Mouse (Mus musculus): ENCODE data around the gene Trim15.

The Trim15 gene

DNA sequence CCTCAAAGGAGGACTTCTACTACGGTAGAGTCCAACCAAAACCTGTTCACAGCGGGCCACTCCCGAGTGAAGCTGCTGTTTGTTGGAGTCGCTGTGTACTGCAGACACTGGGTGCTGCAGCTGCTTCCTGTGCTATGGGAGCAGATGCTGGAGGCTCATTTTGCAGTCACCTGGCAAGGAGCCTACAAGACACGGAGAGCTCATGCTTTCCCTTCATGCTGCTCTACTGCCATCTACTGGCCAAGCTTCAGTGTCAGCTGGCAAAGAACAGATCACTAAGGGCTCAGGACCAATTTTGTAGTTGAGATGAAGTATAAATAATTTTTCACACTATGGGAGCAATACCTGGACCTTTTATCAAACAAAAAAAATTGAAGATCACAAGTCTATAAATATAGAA lies 41.0 kb downstream of the Trim15 start:
- DNase-seq (ENCODE audit: low read depth), result peak; percentile 89

DNA sequence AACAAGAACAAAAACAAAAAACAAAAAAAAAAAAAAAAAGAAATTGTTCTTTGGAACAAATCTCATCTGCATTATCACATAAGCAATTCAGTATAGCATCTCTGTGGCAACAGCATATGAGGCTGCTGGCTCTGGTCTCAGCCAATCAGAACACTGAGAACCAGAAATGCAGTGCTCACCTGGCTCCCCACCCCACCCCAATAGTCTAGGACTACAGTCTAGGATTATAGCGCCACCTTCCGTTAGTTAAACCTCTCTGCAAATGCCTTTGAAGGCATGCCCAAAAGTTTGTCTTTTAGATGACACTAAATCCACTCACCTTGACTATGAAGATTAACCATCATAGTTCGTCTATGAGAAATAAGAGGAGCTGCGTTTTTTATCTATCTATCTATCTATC lies 41.5 kb downstream of the Trim15 start:
- peak; percentile 71 for DNase-seq (ENCODE audit: low read depth)

DNA sequence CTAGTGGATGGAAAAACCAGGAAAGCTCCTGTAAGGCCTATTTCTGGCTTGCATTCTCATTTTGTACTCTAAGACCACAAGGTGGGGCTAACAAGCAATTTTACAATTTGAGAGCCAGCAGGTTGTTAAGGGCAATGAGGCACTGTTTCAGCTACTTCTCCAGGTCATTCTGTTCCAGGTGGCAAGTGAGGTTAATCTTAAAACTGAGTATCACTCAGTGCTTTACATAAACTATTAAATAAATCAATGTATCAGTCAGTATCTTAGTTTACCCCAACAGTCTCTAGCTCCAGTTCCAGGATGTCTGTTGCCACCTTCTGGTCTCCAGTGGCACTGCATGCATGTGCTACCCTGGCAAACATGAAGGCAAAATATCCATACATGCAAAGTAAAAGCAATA lies 43.0 kb downstream of the Trim15 start:
- DNase-seq (ENCODE audit: low read depth), result peak; percentile 83

DNA sequence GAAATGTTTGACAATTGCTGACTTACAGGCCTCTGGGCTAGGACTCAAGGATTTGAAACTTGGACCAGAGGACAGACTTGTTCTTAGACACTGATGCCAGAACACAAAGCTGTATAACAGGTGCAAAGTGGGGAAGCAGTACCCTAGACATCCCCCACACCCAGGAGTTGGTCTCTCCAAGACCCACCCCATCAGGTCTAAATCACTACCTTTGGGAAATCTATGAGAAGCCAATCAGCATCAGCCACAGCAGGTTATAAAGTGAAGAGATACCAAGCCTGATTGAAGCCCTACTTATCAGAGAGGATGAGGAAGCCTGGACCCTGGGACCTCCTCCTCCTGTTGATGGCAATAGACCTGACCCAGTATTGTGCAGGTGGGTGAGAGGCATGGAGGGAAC lies 55.1 kb downstream of the Trim15 start, which contains the start of gene H2-M10.6:
Gene H2-M10.6 (plus strand): TSS at position 301 of the 400 bp plus-strand sequence.
- DNase-seq (ENCODE audit: low read depth), result no peak

All from induced T-regulatory cell, adult 2 months (primary cell).